Mouse (Mus musculus) lung, adult 10 weeks (tissue): ENCODE measurements around the gene Cdh1. TPM values are rescaled to one million over a fixed set of nuclear protein-coding genes. Genes with fewer than 3 reads are reported as not detected.

ENCODE experiments used
- polyA plus RNA-seq: library from polyadenylated mRNA; stranded (reverse); fragments of 350-450 nt; fragmentation: Illumina TruSeq; extraction: RNeasy Lipid Tissue Mini Kit (QIAGEN cat#74804); gene quantifications from one replicate; pipeline ENCODE4 v1.2.3, GENCODE M21; 2014; ENCODE audit warnings: low read depth, low replicate concordance; ENCODE audit not compliant: insufficient read depth

The Cdh1 gene
- polyA plus RNA-seq, result 75.4 TPM

GRCm38 (mm10) chr8:106603131-106603819, at the start of gene Cdh1:
Gene Cdh1 (plus strand): TSS chr8:106603351.

GRCm38 (mm10) chr8:106573168-106573567, 30.0 kb upstream of the Cdh1 start, which contains the start of gene Gm10073:
Gene Gm10073 (minus strand): TSS chr8:106573461.

GRCm38 (mm10) chr8:106682971-106683668, 80.0 kb downstream of the Cdh1 start, which contains the start of gene Tango6:
Gene Tango6 (plus strand): TSS chr8:106683068.

Other genes with a start within 250 kb of the Cdh1 start
- 4.6 TPM for gene Zfp90, start 188.0 kb upstream of the Cdh1 start, polyA plus RNA-seq
- not detected for gene 6030452D12Rik, start 102.8 kb upstream of the Cdh1 start, polyA plus RNA-seq
- gene Cdh3, start 92.5 kb upstream of the Cdh1 start, polyA plus RNA-seq, result 0.22 TPM
- gene Gm10073, start 29.9 kb upstream of the Cdh1 start, polyA plus RNA-seq, result 7.6 TPM
- 2.6 TPM for gene Tango6, start 79.7 kb downstream of the Cdh1 start, polyA plus RNA-seq